12 mouse cellular contexts compared by ENCODE assay signal in the genomic region with DNA sequence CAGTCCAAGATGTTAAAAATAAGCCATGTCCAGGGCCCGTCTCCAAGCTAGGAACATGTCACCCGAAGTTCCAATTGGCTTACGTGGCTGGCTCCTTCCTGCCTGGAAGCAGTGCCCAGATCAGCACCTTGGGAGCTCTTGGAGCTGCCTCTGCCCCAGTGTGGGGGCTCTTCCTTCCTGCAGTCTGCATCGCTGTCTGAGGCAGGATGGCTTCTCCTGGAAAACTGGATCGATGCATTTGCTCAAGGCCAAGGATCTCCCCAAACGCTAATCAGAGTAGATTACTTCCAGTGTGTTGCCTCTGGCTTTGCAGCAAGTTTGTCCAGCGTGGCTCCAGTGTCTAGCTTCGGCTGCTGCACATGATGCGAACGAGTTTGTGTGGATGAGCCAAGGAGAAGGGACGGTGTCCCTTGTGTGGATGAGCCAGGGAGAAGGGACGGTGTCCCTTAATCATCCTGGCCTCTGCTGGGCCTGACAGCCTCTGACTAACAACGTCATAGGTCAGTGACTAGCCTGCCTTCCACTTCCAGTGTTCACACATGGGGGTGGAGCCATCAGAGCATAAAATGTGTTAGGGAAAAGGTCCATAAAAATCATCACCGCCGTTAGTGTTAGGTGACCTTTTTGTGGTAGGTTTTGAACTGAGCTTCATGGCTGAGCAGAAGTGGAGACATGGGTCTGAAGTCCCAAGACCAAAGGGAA. TPM values are rescaled to one million over a fixed set of nuclear protein-coding genes. Genes with fewer than 3 reads are reported as not detected.
DNase-seq lines count a peak whose midpoint lies in the region; ATAC-seq lines count a peak whose summit lies in the region.
"Had no signal": no experiment of that assay in that cellular context is flagged by ENCODE, and none has a peak within 500 bp of the region (broad histone marks: within the 10 kb centered on the region; RNA-seq: fewer than 3 reads in every experiment).

No protein-coding gene starts in this region.

- H3K27me3 ChIP-seq in heart, embryonic 13.5 days (replicated peaks) = no peaks in the 10 kb centered on the region

- no peak overlapping the region for H3K4me2 ChIP-seq in heart, embryonic 13.5 days

- DNase-seq in heart, adult 8-10 months (ENCODE audit: low spot score) = peak; percentile 45
- DNase-seq in heart, postnatal 25 days (ENCODE audit: low spot score) = no peak
- DNase-seq in adrenal gland, postnatal 14 days = peak; percentile 72
- DNase-seq in kidney, postnatal 36 days = peak; percentile 71 to 72
- no peak for DNase-seq in right cerebral cortex, postnatal 14 days
- no peak for DNase-seq in frontal cortex, postnatal 10 days (ENCODE audit: low spot score in 2 of 2)
- DNase-seq: lung, adult 2 months; thymus, postnatal 25 days had no signal

- 0 out of 2 replicates have a peak overlapping the region, but pooled peaks have one; percentile 3 for H3K27ac ChIP-seq in heart, embryonic 13.5 days (replicated peaks)

- peaks cover 43% of the 10 kb centered on the region for H3K4me1 ChIP-seq in heart, embryonic 13.5 days

- H3K9ac ChIP-seq in heart, embryonic 13.5 days = no peak overlapping the region

- intact Hi-C loops in heart, postnatal 25 days (cut with DNase I) = loop anchor here (2.0 kb wide), 1 partner anchor 16 kb away; no protein-coding TSS in a partner anchor

- H3K9me3 ChIP-seq in heart, embryonic 13.5 days = no peaks in the 10 kb centered on the region

- no peak for ATAC-seq in heart, embryonic 13.5 days (ENCODE audit: extremely low read depth, insufficient number of reproducible peaks, low FRiP score, low TSS enrichment)
- no peak for ATAC-seq in inflammation-experienced regulatory T-cells, adult 6 months

- no peak overlapping the region for H3K4me3 ChIP-seq in heart, embryonic 13.5 days

- WGBS in heart, embryonic 13.5 days = 58% methylated on average over 15 of the region's 15 CpGs

- H3K36me3 ChIP-seq in heart, embryonic 13.5 days = no peaks in the 10 kb centered on the region

RNA-seq across cellular contexts. Expression of a gene that starts 25.0 kb away (rescaled TPM):
- 10 to 100 TPM; 14.3 to 31.5 (median 21.0) TPM for total RNA-seq in heart, adult 8-10 months (2022)
- 10 to 100 TPM; 21.9 to 27.7 TPM for total RNA-seq in heart, postnatal 25 days (2021)
- total RNA-seq in adrenal gland, postnatal 14 days (2021) = 43.3 and 45.7 TPM in 2 replicates
- polyA plus RNA-seq in heart, embryonic 13.5 days (2015; fragmentation: Nextera tagmentation; extraction: Ambion mirVana) = 7.5 and 8.5 TPM in 2 replicates
- 10 to 100 TPM in 1 of 3 experiments, 1 to 10 TPM in 2; 5.4 to 11.4 (median 6.1) TPM for polyA plus RNA-seq in inflammation-experienced regulatory T-cells, adult 6 months (2017; shearing (Covaris generic))

RNA-seq across cellular contexts. Expression of a gene that starts 51.4 kb away (rescaled TPM):
- total RNA-seq in heart, adult 8-10 months (2022) = not detected
- total RNA-seq in heart, postnatal 25 days (2021) = not detected
- total RNA-seq in adrenal gland, postnatal 14 days (2021) = not detected in 2 replicates
- polyA plus RNA-seq in heart, embryonic 13.5 days (2015; fragmentation: Nextera tagmentation; extraction: Ambion mirVana) = not detected in 2 replicates
- polyA plus RNA-seq in inflammation-experienced regulatory T-cells, adult 6 months (2017; shearing (Covaris generic)) = not detected
- total RNA-seq: adrenal gland, adult 18-20 months had no signal
- polyA plus RNA-seq: frontal cortex, adult 2 months; lung, adult 2 months had no signal

Comparison
In these comparisons a context has a peak if more than half of its experiments do, and no peak if none do; other contexts are left out.
1. DNase-seq: peak in heart, adult 8-10 months (single experiment), adrenal gland, postnatal 14 days (single experiment) and kidney, postnatal 36 days (2 of 2); none in heart, postnatal 25 days (single experiment), right cerebral cortex, postnatal 14 days (single experiment) and frontal cortex, postnatal 10 days (0 of 2).